Mouse (Mus musculus): ENCODE results near the gene Zbtb38.
"Not testable (repeated sequence)": the region's sequence is repeated elsewhere in the genome, so short reads cannot be mapped to it uniquely, and the experiment has no call there.

The Zbtb38 gene

DNA sequence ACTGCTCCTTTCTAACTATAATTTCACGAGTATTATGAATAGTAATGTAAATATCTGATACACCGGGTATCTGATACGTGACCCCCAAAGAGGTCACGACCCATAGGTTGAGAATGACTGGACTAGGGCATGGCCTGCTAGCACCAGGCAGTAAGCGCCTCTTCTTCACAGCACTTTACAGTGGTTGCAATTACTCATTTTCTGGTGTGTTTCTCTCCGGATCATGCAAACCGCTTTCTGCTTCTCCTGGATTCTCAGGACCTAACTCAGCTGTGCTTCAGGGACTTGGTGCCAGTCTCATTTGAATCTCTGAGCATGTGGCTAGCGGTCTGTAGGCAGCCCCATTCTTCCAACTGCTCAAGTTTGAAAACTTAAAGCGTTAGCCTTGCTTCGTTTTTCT lies 76.0 kb downstream of the Zbtb38 start:
- no peak for DNase-seq

- no peak for DNase-seq
These were observed 76.6 kb downstream of the Zbtb38 start for GRCm38 (mm10) chr9:96675763-96676640.

GRCm38 (mm10) chr9:96675071-96675762 lies 77.4 kb downstream of the Zbtb38 start:
- peak; percentile 71 for DNase-seq

GRCm38 (mm10) chr9:96674301-96674700 lies 78.3 kb downstream of the Zbtb38 start:
- DNase-seq = no peak

DNA sequence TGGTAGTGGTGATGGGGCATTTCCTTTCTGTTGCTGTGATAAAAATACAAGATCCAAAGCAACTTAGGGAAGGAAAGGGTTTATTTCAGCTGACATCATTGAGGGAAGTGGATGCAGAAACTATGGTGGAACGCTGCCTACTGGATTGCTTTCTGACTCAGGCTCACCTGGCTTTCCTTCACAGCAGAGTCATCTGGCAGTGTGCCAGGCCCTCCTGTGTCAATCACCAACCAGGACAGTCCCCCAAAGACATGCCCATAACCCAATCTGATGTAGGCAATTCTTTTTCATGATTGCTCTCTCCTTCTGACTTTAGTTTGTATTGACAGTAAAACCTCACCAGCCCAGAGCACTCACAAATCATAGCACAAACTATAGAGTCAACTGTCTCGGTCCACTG lies 80.2 kb downstream of the Zbtb38 start:
- DNase-seq = no peak

GRCm38 (mm10) chr9:96671249-96671648 lies 81.4 kb downstream of the Zbtb38 start:
- no peak for DNase-seq

GRCm38 (mm10) chr9:96669877-96670276 lies 82.8 kb downstream of the Zbtb38 start:
- DNase-seq = peak; percentile 98

GRCm38 (mm10) chr9:96668628-96669027 lies 84.0 kb downstream of the Zbtb38 start:
- DNase-seq = peak; percentile 63

DNA sequence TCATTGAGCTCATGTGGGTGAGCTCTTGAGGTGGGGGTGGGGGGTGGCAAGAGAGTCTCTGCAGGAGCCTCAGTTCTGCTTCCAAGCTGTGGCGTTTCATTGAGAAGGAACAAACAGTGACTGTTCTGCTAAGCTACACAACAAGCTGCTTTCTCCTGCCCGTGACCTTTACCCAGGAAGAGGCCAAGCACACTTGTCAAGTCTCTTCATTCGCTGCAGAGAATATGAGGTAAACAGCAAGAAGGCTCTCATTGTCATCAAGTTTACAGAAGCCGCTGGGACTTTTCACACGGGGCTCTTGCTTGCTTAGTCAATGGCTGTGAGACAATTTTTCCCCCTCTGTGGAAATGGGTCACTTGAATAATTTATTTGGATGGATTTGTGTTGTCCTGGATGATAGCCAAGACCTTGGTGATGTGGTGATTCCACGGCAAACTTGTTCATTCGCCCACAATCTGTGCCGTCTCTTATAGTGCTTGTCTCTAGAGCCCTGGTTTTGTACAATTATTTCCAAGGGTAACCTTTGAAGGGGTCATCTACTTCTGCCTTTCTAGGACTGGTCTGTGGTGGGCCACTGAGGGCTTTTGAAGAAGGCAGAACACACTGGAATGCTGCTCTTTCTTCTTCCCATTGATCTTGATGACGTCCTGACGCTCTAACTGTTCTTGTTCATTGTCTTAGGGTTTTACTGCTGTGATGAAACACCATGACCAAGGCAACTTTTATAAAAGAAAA lies 92.0 kb downstream of the Zbtb38 start:
- peak; percentile 21 for DNase-seq

GRCm38 (mm10) chr9:96659801-96660200 lies 92.8 kb downstream of the Zbtb38 start:
- DNase-seq = no peak

DNA sequence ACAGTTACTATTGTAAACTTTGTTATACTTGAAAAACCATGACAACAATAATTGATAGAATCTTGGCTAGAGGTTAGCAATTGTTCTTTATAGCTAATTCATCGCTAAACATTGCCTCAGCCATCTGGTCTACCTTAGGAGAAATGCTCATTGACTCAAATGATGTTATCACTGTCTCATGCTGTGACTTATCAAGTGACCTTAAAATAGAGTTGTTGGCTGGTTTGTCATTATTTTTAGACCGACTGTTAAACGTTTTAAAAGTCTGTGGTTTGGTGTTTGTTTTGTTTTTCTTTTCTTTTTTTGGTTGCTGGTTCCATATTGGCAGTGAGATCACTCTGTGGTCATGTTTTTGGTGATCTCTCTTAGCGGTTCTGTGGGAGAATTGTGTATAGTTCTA lies 99.1 kb downstream of the Zbtb38 start:
- DNase-seq = no peak

- peak; percentile 45 for DNase-seq
These were observed 99.9 kb downstream of the Zbtb38 start for GRCm38 (mm10) chr9:96652763-96653162.

GRCm38 (mm10) chr9:96650807-96651206 lies 101.8 kb downstream of the Zbtb38 start:
- DNase-seq = no peak

- DNase-seq = no peak
These were observed 102.7 kb downstream of the Zbtb38 start for GRCm38 (mm10) chr9:96649924-96650323.

DNA sequence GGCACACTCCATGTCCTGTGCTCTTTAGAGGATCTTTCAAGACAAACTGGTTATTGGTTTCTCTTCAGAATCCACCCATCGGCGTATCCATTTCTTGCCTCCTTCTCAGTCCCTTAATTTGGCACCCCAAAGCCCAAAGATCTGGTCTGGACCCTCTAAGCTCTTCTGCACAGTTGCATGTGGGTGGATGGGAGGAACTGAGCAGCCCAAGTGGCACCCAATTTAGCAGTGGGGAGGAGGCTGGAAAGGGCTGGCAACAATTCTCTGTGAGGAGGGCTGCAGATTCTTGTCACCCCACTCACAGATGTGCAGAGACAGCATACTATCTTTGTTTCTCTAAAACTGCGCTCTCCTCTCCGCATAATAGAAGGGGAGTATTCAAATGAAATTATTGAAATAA lies 103.3 kb downstream of the Zbtb38 start:
- DNase-seq = no peak

- no peak for DNase-seq
These were observed 105.8 kb downstream of the Zbtb38 start for GRCm38 (mm10) chr9:96646668-96647295.

DNA sequence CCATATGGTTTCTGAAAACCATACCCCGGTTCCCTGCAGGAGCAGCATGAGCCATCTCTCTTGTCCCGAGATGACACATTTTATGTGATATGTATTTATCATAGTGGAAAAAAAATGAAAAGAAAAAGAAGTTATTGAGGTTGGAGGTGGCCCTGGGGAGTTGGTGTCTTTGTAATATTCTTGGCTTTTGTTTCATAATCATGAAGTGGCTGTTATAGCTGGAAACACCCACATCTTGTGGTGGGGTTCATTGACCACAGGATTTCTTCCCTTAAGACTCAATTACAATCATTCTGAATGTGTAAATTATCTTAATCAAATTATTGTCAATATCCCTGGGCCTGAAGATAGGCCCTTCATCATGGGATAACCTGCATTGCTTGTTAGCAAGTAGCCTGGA lies 107.8 kb downstream of the Zbtb38 start:
- no peak for DNase-seq

- DNase-seq = not testable (repeated sequence)
These were observed 108.6 kb downstream of the Zbtb38 start for GRCm38 (mm10) chr9:96644002-96644401.

DNA sequence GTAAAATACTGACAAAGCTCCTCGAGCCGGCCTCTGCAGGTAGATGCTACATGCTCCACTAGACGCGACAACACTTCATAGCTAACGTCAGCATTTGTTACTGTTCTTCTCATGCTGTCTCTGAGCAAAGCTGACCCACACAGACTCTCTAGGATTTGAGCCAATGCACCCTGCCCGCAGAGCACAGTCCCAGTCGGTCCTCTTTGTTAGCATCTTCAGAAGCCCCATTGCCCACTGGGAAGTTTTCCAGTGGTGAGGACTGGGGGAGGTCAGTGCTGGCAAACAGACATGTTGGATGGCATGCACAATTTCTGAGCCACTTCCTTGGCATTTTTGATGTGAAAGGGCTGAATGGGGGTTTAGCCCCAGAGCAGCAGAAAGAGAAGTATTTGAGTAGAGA lies 113.2 kb downstream of the Zbtb38 start:
- DNase-seq = no peak

DNA sequence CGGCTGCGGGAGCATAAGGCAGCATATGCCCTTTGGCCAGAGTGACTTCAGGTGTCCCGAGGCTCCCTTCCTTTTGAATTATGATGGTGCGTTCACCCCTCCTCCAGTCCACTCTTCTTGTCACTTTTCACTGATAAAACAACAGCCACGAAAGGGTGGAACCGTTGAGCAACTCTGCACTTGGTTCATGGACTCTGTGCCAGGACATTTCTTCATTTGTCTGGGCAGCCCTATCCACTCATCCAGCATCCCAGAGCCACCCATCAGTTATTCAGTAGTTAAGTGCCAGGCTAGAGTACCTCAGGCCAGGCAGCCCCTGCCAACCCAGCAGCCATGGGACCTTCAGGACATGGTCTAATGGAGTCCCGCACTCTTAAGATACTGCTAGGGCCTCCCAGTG lies 114.1 kb downstream of the Zbtb38 start:
- DNase-seq = no peak

DNA sequence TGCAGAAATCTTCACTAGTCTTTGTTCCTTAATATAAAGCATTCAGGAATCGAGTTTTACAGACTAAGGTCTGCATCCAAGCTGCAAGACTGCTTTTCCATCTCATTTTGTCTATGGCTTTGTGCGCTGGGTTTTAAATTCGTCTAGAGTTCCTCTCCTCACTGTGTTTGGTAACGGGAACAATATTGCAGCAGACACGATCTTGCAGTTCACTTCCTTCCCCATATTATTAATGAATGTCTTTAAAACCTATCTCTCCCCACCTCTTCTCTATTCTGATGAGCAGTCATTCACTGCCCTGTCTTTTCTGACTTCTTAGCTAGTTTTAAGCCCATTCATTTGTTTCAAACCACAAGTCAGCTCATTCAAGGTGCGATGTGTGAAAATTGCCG lies 115.5 kb downstream of the Zbtb38 start:
- no peak for DNase-seq

DNA sequence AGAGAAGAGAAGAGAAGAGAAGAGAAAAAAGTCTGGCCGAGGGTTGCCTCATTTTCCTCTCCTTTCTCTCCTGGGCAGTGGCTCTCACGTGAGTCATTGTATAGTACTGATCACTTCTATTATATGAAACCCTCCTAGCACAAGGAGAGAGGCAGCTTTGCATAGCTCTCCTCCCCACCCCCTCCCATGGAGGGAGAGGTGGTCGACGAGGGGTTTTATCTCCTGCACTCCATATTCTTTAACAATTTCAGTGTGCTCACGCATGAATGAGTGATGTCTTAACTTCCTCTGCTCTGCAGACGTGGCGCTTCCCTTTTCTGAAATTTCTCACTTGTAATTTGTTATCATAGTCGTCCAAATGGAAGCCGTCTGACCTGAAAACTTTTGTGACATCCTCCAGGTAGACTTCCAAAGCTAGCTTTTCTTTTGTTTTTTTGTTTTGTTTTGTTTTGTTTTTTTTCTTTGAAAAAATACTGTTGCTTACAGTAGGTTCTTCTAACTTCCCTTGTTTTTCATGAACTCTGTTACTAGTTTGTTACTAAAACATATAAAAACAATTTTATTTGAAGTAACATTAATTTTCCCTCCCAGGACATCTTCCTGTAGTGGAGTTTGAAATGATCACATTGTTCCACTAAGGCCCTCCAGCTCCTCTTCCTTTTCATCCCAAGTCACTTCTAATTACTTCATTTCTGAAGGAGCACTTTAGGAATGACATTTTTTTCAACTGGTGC lies 116.0 kb downstream of the Zbtb38 start:
- no peak for DNase-seq

All from embryo, embryonic 11 days (tissue).